Mouse (Mus musculus) forebrain, embryonic 10.5 days (tissue): Measurements from ENCODE around the gene 4833427G06Rik. TPM values are rescaled to one million over a fixed set of nuclear protein-coding genes. Genes with fewer than 3 reads are reported as not detected.
"Not testable (repeated sequence)": the region's sequence is repeated elsewhere in the genome, so short reads cannot be mapped to it uniquely, and the experiment has no call there.

Experiments
- DNase-seq: peaks from one replicate; pipeline ENCODE4 v3.0.0-alpha.2; 2017; ENCODE audit warnings: low spot score; ENCODE audit errors: extremely low spot score
- H3K27ac ChIP-seq: fragments of 300-500 bp; sonication (generic); 2 replicates; pipeline ENCODE4 v1.5.1; 2016; ENCODE audit warnings: mild to moderate bottlenecking
- H3K27me3 ChIP-seq: fragments of 300-500 bp; sonication (generic); 2 replicates; pipeline ENCODE4 v1.6.1; 2016; ENCODE audit warnings: mild to moderate bottlenecking; ENCODE audit not compliant: poor library complexity, severe bottlenecking
- H3K36me3 ChIP-seq: fragments of 300-500 bp; sonication (generic); replicated peaks from 2 replicates; pipeline ENCODE4 v1.6.1; 2016; ENCODE audit warnings: mild to moderate bottlenecking, moderate library complexity
- H3K4me1 ChIP-seq: fragments of 300-500 bp; sonication (generic); 2 replicates; pipeline ENCODE4 v1.6.1; 2016
- H3K4me3 ChIP-seq: fragments of 300-500 bp; sonication (generic); 2 replicates; pipeline ENCODE4 v1.5.1; 2016; ENCODE audit warnings: mild to moderate bottlenecking, moderate library complexity
- H3K9me3 ChIP-seq: fragments of 300-500 bp; sonication (generic); 2 replicates; pipeline ENCODE4 v1.6.1; 2016; ENCODE audit warnings: mild to moderate bottlenecking, moderate library complexity
- WGBS: fragments of 180-500 bp; shearing (Covaris S2); methylation state at CpG from one replicate; pipeline ENCODE4 v1.1.7; 2016; 5-methylcytosine and 5-hydroxymethylcytosine counted together
- polyA plus RNA-seq: library from polyadenylated mRNA; unstranded; fragments of >200 nt; fragmentation: Nextera tagmentation; extraction: Ambion mirVana; gene quantifications from 2 replicates; pipeline ENCODE4 v1.2.1, GENCODE M21; 2016

Gene 4833427G06Rik
- not detected in 2 replicates for polyA plus RNA-seq

- Histone ChIP-seq H3K4me1 (peaks cover 25% of the 10 kb centered on the region), H3K27me3 (peaks cover 47% of the 10 kb centered on the region), H3K4me3 (peak within 1 kb of the TSS; percentile 70), H3K27ac (no peak within 1 kb of the TSS), H3K36me3 (no peaks in the 10 kb centered on the region), H3K9me3 (no peaks in the 10 kb centered on the region)
- 10% methylated on average over 27 of the region's 27 CpGs for WGBS
- peak; percentile 71 for DNase-seq
Measured at GRCm38 (mm10) chr9:51101756-51102425, at the start of gene 4833427G06Rik. TSS of gene 4833427G06Rik (minus strand) at chr9:51102078.

- no peak for DNase-seq
- H3K4me3 ChIP-seq: no peak overlapping the region
- H3K27ac ChIP-seq: no peak overlapping the region
- no peaks in the 10 kb centered on the region for H3K9me3 ChIP-seq
- H3K27me3 ChIP-seq: peaks cover 15% of the 10 kb centered on the region; the same call in 1 of the 2 replicates
- WGBS: 90% methylated on average over 5 of the region's 5 CpGs
- H3K4me1 ChIP-seq: peaks cover 17% of the 10 kb centered on the region
- no peaks in the 10 kb centered on the region for H3K36me3 ChIP-seq
Measured at GRCm38 (mm10) chr9:51147294-51147693, 45.4 kb upstream of the 4833427G06Rik start.

GRCm38 (mm10) chr9:51146496-51146895 lies 44.6 kb upstream of the 4833427G06Rik start:
- DNase-seq: no peak
- Histone ChIP-seq H3K4me3 (no peak overlapping the region), H3K36me3 (no peaks in the 10 kb centered on the region), H3K9me3 (no peaks in the 10 kb centered on the region), H3K4me1 (peaks cover 9% of the 10 kb centered on the region), H3K27me3 (peaks cover 8% of the 10 kb centered on the region; the same call in 1 of the 2 replicates), H3K27ac (no peak overlapping the region)
- 91% methylated on average over 4 of the region's 4 CpGs for WGBS

GRCm38 (mm10) chr9:51144218-51144617 lies 42.3 kb upstream of the 4833427G06Rik start:
- Histone ChIP-seq H3K9me3 (no peaks in the 10 kb centered on the region), H3K4me1 (peaks cover 8% of the 10 kb centered on the region), H3K27ac (no peak overlapping the region), H3K36me3 (no peaks in the 10 kb centered on the region), H3K4me3 (no peak overlapping the region), H3K27me3 (no peaks in the 10 kb centered on the region)
- 71% methylated on average over 6 of the region's 6 CpGs for WGBS
- DNase-seq: no peak

- Histone ChIP-seq H3K36me3 (no peaks in the 10 kb centered on the region), H3K27me3 (no peaks in the 10 kb centered on the region), H3K9me3 (no peaks in the 10 kb centered on the region), H3K4me3 (no peak overlapping the region), H3K4me1 (peaks cover 8% of the 10 kb centered on the region), H3K27ac (no peak overlapping the region)
- no peak for DNase-seq
- WGBS: 100% methylated on average over 1 of the region's 1 CpGs
Measured at GRCm38 (mm10) chr9:51143437-51143836, 41.6 kb upstream of the 4833427G06Rik start.

GRCm38 (mm10) chr9:51140711-51141110 lies 38.8 kb upstream of the 4833427G06Rik start:
- H3K27me3 ChIP-seq: no peaks in the 10 kb centered on the region
- 82% methylated on average over 3 of the region's 3 CpGs for WGBS
- no peak for DNase-seq

GRCm38 (mm10) chr9:51139401-51139800 lies 37.5 kb upstream of the 4833427G06Rik start:
- 92% methylated on average over 1 of the region's 1 CpGs for WGBS
- not testable (repeated sequence) for H3K4me1 ChIP-seq, H3K27me3 ChIP-seq, DNase-seq, H3K4me3 ChIP-seq, H3K9me3 ChIP-seq, H3K27ac ChIP-seq, H3K36me3 ChIP-seq

More at GRCm38 (mm10) chr9:51140711-51141110, 38.8 kb upstream of the 4833427G06Rik start:
- H3K4me3 ChIP-seq: no peak overlapping the region
- no peak overlapping the region for H3K27ac ChIP-seq
- no peaks in the 10 kb centered on the region for H3K9me3 ChIP-seq
- H3K36me3 ChIP-seq: no peaks in the 10 kb centered on the region
- no peaks in the 10 kb centered on the region for H3K4me1 ChIP-seq

GRCm38 (mm10) chr9:51138301-51138700 lies 36.4 kb upstream of the 4833427G06Rik start:
- H3K4me1 ChIP-seq: no peaks in the 10 kb centered on the region
- H3K4me3 ChIP-seq: no peak overlapping the region
- no peaks in the 10 kb centered on the region for H3K27me3 ChIP-seq
- H3K36me3 ChIP-seq: no peaks in the 10 kb centered on the region
- H3K9me3 ChIP-seq: no peaks in the 10 kb centered on the region
- H3K27ac ChIP-seq: no peak overlapping the region
- 94% methylated on average over 1 of the region's 1 CpGs for WGBS
- no peak for DNase-seq

- WGBS: 89% methylated on average over 1 of the region's 1 CpGs
- Histone ChIP-seq H3K36me3 (no peaks in the 10 kb centered on the region), H3K27me3 (no peaks in the 10 kb centered on the region), H3K4me1 (no peaks in the 10 kb centered on the region), H3K9me3 (no peaks in the 10 kb centered on the region), H3K4me3 (no peak overlapping the region), H3K27ac (no peak overlapping the region)
- no peak for DNase-seq
Measured at GRCm38 (mm10) chr9:51137836-51138235, 36.0 kb upstream of the 4833427G06Rik start.

GRCm38 (mm10) chr9:51137432-51137831 lies 35.6 kb upstream of the 4833427G06Rik start:
- H3K4me3 ChIP-seq: no peak overlapping the region
- H3K27me3 ChIP-seq: no peaks in the 10 kb centered on the region
- 89% methylated on average over 4 of the region's 4 CpGs for WGBS
- no peaks in the 10 kb centered on the region for H3K36me3 ChIP-seq
- no peak overlapping the region for H3K27ac ChIP-seq
- no peaks in the 10 kb centered on the region for H3K9me3 ChIP-seq
- no peak for DNase-seq
- H3K4me1 ChIP-seq: no peaks in the 10 kb centered on the region

GRCm38 (mm10) chr9:51136985-51137384 lies 35.1 kb upstream of the 4833427G06Rik start:
- no peaks in the 10 kb centered on the region for H3K36me3 ChIP-seq
- H3K9me3 ChIP-seq: no peaks in the 10 kb centered on the region
- DNase-seq: no peak
- no peak overlapping the region for H3K27ac ChIP-seq
- H3K4me1 ChIP-seq: no peaks in the 10 kb centered on the region
- H3K27me3 ChIP-seq: no peaks in the 10 kb centered on the region
- WGBS: 68% methylated on average over 3 of the region's 3 CpGs
- H3K4me3 ChIP-seq: no peak overlapping the region

GRCm38 (mm10) chr9:51114767-51115166 lies 12.9 kb upstream of the 4833427G06Rik start:
- no peaks in the 10 kb centered on the region for H3K9me3 ChIP-seq
- DNase-seq: no peak
- no peaks in the 10 kb centered on the region for H3K27me3 ChIP-seq
- no peak overlapping the region for H3K4me3 ChIP-seq
- no peaks in the 10 kb centered on the region for H3K4me1 ChIP-seq
- H3K36me3 ChIP-seq: no peaks in the 10 kb centered on the region
- H3K27ac ChIP-seq: no peak overlapping the region
- 86% methylated on average over 4 of the region's 4 CpGs for WGBS

- 86% methylated on average over 2 of the region's 2 CpGs for WGBS
- Histone ChIP-seq H3K36me3 (no peaks in the 10 kb centered on the region), H3K27me3 (peaks cover 39% of the 10 kb centered on the region), H3K9me3 (no peaks in the 10 kb centered on the region), H3K4me1 (peaks cover 25% of the 10 kb centered on the region), H3K4me3 (no peak overlapping the region), H3K27ac (no peak overlapping the region)
- no peak for DNase-seq
Measured at GRCm38 (mm10) chr9:51105751-51106150, 3.9 kb upstream of the 4833427G06Rik start.
